Mouse (Mus musculus) ES-E14 (cell line): ENCODE measurements around the gene Cfap97d1.

Experiments
- HCFC1 ChIP-seq: IDR thresholded peaks from 2 replicates; pipeline ENCODE4 v1.6.1; 2012; ENCODE audit warnings: low read length, inconsistent platforms, borderline replicate concordance; ENCODE audit not compliant: insufficient read depth
- MAFK ChIP-seq: IDR thresholded peaks from 2 replicates; pipeline ENCODE4 v1.6.1; 2014; ENCODE audit warnings: mild to moderate bottlenecking, low read depth, low read length, inconsistent platforms; ENCODE audit not compliant: insufficient read depth
- ZC3H11A ChIP-seq: IDR thresholded peaks from 2 replicates; pipeline ENCODE4 v1.6.1; 2012; ENCODE audit warnings: low read depth, mild to moderate bottlenecking, inconsistent platforms, low read length, borderline replicate concordance
- ZNF384 ChIP-seq: IDR thresholded peaks from 2 replicates; pipeline ENCODE4 v1.6.1; 2012; ENCODE audit warnings: low read depth, low read length, inconsistent platforms

DNA sequence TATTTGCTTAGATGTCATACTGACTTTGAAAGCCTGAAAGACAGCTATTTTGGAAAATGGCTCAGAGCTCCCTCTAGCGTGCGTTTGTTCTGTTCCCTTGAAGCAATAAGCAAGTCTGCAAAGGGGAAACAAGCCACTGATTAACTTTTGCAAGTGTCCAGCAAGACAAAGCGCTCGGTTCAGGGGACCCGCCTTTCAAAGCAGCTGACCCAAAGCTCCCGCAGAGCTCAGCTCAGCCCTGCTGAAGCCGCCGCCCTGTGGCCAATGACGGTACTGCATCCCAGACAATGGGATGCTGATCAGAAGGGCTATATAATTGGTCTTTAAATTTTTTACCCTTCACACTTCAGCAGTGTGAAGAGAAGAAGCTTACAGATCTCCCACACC is 56.1 kb downstream of the Cfap97d1 start:
- TF ChIP-seq MAFK = no peak
- no peak; the same call in 1 of the 2 replicates for TF ChIP-seq ZC3H11A
- no peak for TF ChIP-seq HCFC1
- no peak for TF ChIP-seq ZNF384
